In genomic region chr19:53017954-53018353, GRCm38 (mm10) we compare ENCODE assay signal across 9 mouse cellular contexts. TPM values are rescaled to one million over a fixed set of nuclear protein-coding genes. Genes with fewer than 3 reads are reported as not detected.
DNase-seq lines count a peak whose midpoint lies in the region; ATAC-seq and TF ChIP-seq lines count a peak whose summit lies in the region.
"Had no signal": no experiment of that assay in that cellular context is flagged by ENCODE, and none has a peak within 500 bp of the region (broad histone marks: within the 10 kb centered on the region; RNA-seq: fewer than 3 reads in every experiment).

No protein-coding gene starts in this region.

- H3K36me3 ChIP-seq in limb, embryonic 15.5 days = peaks cover 23% of the 10 kb centered on the region
- peaks cover 54% of the 10 kb centered on the region for H3K36me3 ChIP-seq in limb, embryonic 10.5 days
- peaks cover 24% of the 10 kb centered on the region; the same call in 1 of the 2 replicates for H3K36me3 ChIP-seq in heart, postnatal 0 days (replicated peaks; ENCODE audit: control insufficient read depth, insufficient read depth, low read length)
- no peaks in the 10 kb centered on the region for H3K36me3 ChIP-seq in testis, adult 2 months (ENCODE audit: control insufficient read depth, insufficient read depth, low read length)
- H3K36me3 ChIP-seq in liver, embryonic 12.5 days = peaks cover 97% of the 10 kb centered on the region

- no peak for TF ChIP-seq CTCF in heart, postnatal 0 days (IDR thresholded peaks at IDR 0.05; ENCODE audit: low read depth)
- TF ChIP-seq CTCF in testis, adult 2 months (IDR thresholded peaks at IDR 0.05; ENCODE audit: control insufficient read depth, insufficient read depth, insufficient replicate concordance, low read depth, low read length) = no peak

- TF ChIP-seq EP300 in heart, postnatal 0 days (IDR thresholded peaks at IDR 0.05; ENCODE audit: low read depth) = no peak

- H3K4me1 ChIP-seq in limb, embryonic 15.5 days = peaks cover 40% of the 10 kb centered on the region
- peaks cover 9% of the 10 kb centered on the region; the same call in 1 of the 2 replicates for H3K4me1 ChIP-seq in limb, embryonic 10.5 days
- peaks cover 42% of the 10 kb centered on the region for H3K4me1 ChIP-seq in heart, postnatal 0 days (ENCODE audit: control insufficient read depth, insufficient read depth)
- H3K4me1 ChIP-seq in testis, adult 2 months (ENCODE audit: control insufficient read depth, insufficient read depth, low read length) = peaks cover 18% of the 10 kb centered on the region
- no peaks in the 10 kb centered on the region for H3K4me1 ChIP-seq in liver, embryonic 12.5 days

- no peaks in the 10 kb centered on the region for H3K9me3 ChIP-seq in limb, embryonic 15.5 days
- H3K9me3 ChIP-seq in limb, embryonic 10.5 days (replicated peaks) = no peaks in the 10 kb centered on the region
- H3K9me3 ChIP-seq in heart, postnatal 0 days (replicated peaks; ENCODE audit: control insufficient read depth, low read length) = no peaks in the 10 kb centered on the region
- H3K9me3 ChIP-seq in liver, embryonic 12.5 days (replicated peaks) = no peaks in the 10 kb centered on the region

- H3K4me2 ChIP-seq in limb, embryonic 15.5 days = no peak overlapping the region
- H3K4me2 ChIP-seq in heart, postnatal 0 days (ENCODE audit: low read depth, low read length) = no peak overlapping the region
- no peak overlapping the region for H3K4me2 ChIP-seq in liver, embryonic 12.5 days

- peak overlapping the region; percentile 50; the same call in 1 of the 2 replicates for H3K27ac ChIP-seq in limb, embryonic 15.5 days
- no peak overlapping the region for H3K27ac ChIP-seq in limb, embryonic 10.5 days
- peak overlapping the region; percentile 60 for H3K27ac ChIP-seq in heart, postnatal 0 days (ENCODE audit: low read depth)
- peak overlapping the region; percentile 70 for H3K27ac ChIP-seq in testis, adult 2 months (ENCODE audit: control insufficient read depth, insufficient read depth, low read depth, low read length)
- H3K27ac ChIP-seq in liver, embryonic 12.5 days = no peak overlapping the region

- H3K4me3 ChIP-seq in limb, embryonic 15.5 days = no peak overlapping the region
- H3K4me3 ChIP-seq in limb, embryonic 10.5 days = no peak overlapping the region
- no peak overlapping the region for H3K4me3 ChIP-seq in heart, postnatal 0 days (ENCODE audit: low read depth, low read length)
- H3K4me3 ChIP-seq in testis, adult 2 months (ENCODE audit: control insufficient read depth, low read depth, low read length) = no peak overlapping the region
- H3K4me3 ChIP-seq in liver, embryonic 12.5 days = no peak overlapping the region

- no peak for ATAC-seq in limb, embryonic 15.5 days (ENCODE audit: insufficient number of reproducible peaks, low FRiP score, low TSS enrichment, low read depth)
- ATAC-seq in heart, postnatal 0 days (ENCODE audit: insufficient read depth, low read depth) = peak; percentile 42
- ATAC-seq in liver, embryonic 12.5 days = no peak
- ATAC-seq: midbrain, embryonic 16.5 days had no signal

- DNase-seq in adrenal gland, adult 2 months = peak; percentile 36
- no peak for DNase-seq in adrenal gland, adult 8-10 months
- DNase-seq in limb, embryonic 10.5 days (ENCODE audit: low spot score) = no peak
- DNase-seq in heart, postnatal 0 days (ENCODE audit: low spot score) = peak; percentile 25
- DNase-seq in ovary, postnatal 10 days (ENCODE audit: low spot score) = no peak

- no peak overlapping the region for H3K9ac ChIP-seq in limb, embryonic 15.5 days
- H3K9ac ChIP-seq in heart, postnatal 0 days (replicated peaks; ENCODE audit: low read depth, low read length) = no peak overlapping the region
- no peak overlapping the region for H3K9ac ChIP-seq in liver, embryonic 12.5 days

- TF ChIP-seq POLR2A in testis, adult 2 months (IDR thresholded peaks at IDR 0.05; ENCODE audit: control insufficient read depth, low read depth, low read length) = no peak

- H3K27me3 ChIP-seq in limb, embryonic 15.5 days = no peaks in the 10 kb centered on the region
- no peaks in the 10 kb centered on the region for H3K27me3 ChIP-seq in limb, embryonic 10.5 days (ENCODE audit: low read depth, poor library complexity, severe bottlenecking)
- H3K27me3 ChIP-seq in heart, postnatal 0 days (ENCODE audit: control insufficient read depth, insufficient read depth, low read length) = no peaks in the 10 kb centered on the region
- no peaks in the 10 kb centered on the region for H3K27me3 ChIP-seq in testis, adult 2 months (ENCODE audit: control insufficient read depth, insufficient read depth, low read length)
- no peaks in the 10 kb centered on the region for H3K27me3 ChIP-seq in liver, embryonic 12.5 days (replicated peaks)

- WGBS in limb, embryonic 15.5 days = 72% methylated on average over 9 of the region's 9 CpGs
- 88% methylated on average over 9 of the region's 9 CpGs for WGBS in limb, embryonic 10.5 days
- 44% methylated on average over 9 of the region's 9 CpGs for WGBS in heart, postnatal 0 days
- 83% methylated on average over 9 of the region's 9 CpGs for WGBS in liver, embryonic 12.5 days (ENCODE audit: insufficient replicate concordance)

RNA-seq across cellular contexts. Expression of gene Xpnpep1, which starts 22.1 kb away (rescaled TPM):
- 10 to 100 TPM; 73.7 to 82.0 TPM for total RNA-seq in adrenal gland, adult 2 months (2021)
- 41.6 and 47.4 TPM in 2 replicates for polyA plus RNA-seq in adrenal gland, adult 2 months (2012; rRNA removed)
- total RNA-seq in adrenal gland, adult 8-10 months (2022) = 10 to 100 TPM; 76.5 to 88.9 (median 81.1) TPM
- 144 and 161 TPM in 2 replicates for polyA plus RNA-seq in limb, embryonic 15.5 days (2015; fragmentation: Nextera tagmentation; extraction: Ambion mirVana)
- 138 and 152 TPM in 2 replicates for polyA plus RNA-seq in limb, embryonic 10.5 days (2016; fragmentation: Nextera tagmentation; extraction: Ambion mirVana)
- total RNA-seq in heart, postnatal 0 days (2014; rRNA removed; ENCODE audit: low replicate concordance) = 107 and 134 TPM in 2 replicates
- 106 and 119 TPM in 2 replicates for polyA plus RNA-seq in heart, postnatal 0 days (2015; fragmentation: Nextera tagmentation; extraction: Ambion mirVana)
- polyA plus RNA-seq in testis, adult 2 months (2012; rRNA removed) = 138 and 141 TPM in 2 replicates
- polyA plus RNA-seq in liver, embryonic 12.5 days (2016; fragmentation: Nextera tagmentation; extraction: Ambion mirVana) = 124 and 133 TPM in 2 replicates

Comparison
In these comparisons a context has a peak if more than half of its experiments do, and no peak if none do; other contexts are left out.
1. DNase-seq: peak in adrenal gland, adult 2 months (single experiment) and heart, postnatal 0 days (single experiment); none in adrenal gland, adult 8-10 months (single experiment), limb, embryonic 10.5 days (single experiment) and ovary, postnatal 10 days (single experiment).
2. H3K27ac ChIP-seq: peak in limb, embryonic 15.5 days (single experiment), heart, postnatal 0 days (single experiment) and testis, adult 2 months (single experiment); none in limb, embryonic 10.5 days (single experiment) and liver, embryonic 12.5 days (single experiment).